Mouse (Mus musculus): ENCODE data around the gene Serpine1. TPM values are rescaled to one million over a fixed set of nuclear protein-coding genes. Genes with fewer than 3 reads are reported as not detected.

The Serpine1 gene
- polyA plus RNA-seq, 1 experiment = 19.8 TPM

DNA sequence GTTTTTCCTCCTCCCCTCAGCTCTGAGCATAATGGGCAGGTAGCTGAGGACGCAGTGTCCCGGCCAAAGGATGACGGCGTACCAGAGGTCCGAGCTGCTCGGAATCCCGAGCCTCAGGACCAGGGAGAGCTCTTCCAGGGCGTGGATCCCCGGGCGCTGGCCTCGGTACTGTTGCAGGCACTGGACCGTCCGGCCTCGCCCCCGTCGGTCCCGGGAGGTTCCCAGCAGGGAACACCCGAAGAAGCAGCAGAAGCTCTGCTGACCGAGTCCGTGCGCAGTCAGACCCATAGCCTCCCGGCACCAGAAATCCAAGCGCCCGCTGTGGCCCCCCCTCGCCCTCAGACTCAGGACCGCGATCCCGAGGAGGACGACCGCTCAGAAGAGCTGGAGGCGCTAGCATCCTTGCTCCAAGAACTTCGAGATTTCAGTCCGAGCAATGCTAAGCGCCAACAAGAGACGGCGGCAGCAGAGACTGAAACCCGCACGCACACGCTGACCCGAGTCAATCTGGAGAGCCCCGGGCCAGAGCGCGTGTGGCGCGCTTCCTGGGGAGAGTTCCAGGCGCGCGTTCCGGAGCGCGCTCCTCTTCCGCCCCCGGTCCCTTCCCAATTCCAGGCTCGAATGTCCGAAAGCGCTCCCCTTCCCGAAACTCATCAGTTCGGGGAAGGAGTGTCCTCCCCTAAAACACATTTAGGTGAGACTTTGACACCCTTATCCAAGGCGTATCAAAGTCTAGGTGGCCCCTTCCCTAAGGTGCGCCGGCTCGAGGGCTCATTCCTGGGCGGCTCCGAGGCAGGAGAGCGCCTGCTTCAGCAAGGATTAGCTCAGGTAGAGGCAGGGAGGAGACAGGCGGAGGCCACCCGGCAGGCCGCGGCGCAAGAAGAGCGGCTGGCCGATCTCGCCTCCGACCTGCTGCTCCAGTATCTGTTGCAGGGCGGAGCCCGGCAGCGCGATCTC, 40.7 kb downstream of the Serpine1 start:
- Histone ChIP-seq H3K4me1 (ENCODE audit: control insufficient read depth, insufficient read depth, low read length) (peaks cover 13% of the 10 kb centered on the region), H3K4me3 (replicated peaks; ENCODE audit: extremely low read depth, low read depth, low read length) (no peak overlapping the region)
- 2% methylated on average over 78 of the region's 78 CpGs for WGBS
- DNase-seq = no peak
- TF ChIP-seq POLR2A (IDR thresholded peaks at IDR 0.05; ENCODE audit: borderline replicate concordance, extremely low read depth, low read depth, low read length) (no peak), CTCF (IDR thresholded peaks at IDR 0.05; ENCODE audit: insufficient read depth, low read length) (no peak)

DNA sequence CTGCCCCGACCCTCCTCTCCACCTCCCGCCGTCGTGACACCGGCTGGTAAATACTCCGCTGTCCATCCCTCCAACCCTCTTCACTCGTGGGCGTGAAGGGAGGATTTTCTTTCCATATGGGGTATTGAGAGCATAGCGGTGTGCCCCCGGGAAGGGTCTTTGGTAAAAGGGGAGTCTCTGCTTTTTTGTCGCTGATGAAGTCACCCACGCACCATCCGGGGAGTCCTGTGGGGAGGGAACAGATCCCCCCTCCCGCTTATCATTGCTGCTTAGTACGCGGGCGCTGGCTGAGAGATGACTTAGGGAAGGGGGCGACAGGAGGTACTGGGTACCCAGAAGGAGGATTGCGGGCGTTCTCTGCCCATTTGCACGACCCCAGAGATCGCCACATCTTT, 41.7 kb downstream of the Serpine1 start:
- no peak overlapping the region for H3K4me3 ChIP-seq (replicated peaks; ENCODE audit: extremely low read depth, low read depth, low read length)
- 13% methylated on average over 22 of the region's 22 CpGs for WGBS
- no peak for DNase-seq
- H3K4me1 ChIP-seq (ENCODE audit: control insufficient read depth, insufficient read depth, low read length) = peaks cover 13% of the 10 kb centered on the region
- TF ChIP-seq POLR2A (IDR thresholded peaks at IDR 0.05; ENCODE audit: borderline replicate concordance, extremely low read depth, low read depth, low read length) = no peak
- TF ChIP-seq CTCF (IDR thresholded peaks at IDR 0.05; ENCODE audit: insufficient read depth, low read length) = no peak

DNA sequence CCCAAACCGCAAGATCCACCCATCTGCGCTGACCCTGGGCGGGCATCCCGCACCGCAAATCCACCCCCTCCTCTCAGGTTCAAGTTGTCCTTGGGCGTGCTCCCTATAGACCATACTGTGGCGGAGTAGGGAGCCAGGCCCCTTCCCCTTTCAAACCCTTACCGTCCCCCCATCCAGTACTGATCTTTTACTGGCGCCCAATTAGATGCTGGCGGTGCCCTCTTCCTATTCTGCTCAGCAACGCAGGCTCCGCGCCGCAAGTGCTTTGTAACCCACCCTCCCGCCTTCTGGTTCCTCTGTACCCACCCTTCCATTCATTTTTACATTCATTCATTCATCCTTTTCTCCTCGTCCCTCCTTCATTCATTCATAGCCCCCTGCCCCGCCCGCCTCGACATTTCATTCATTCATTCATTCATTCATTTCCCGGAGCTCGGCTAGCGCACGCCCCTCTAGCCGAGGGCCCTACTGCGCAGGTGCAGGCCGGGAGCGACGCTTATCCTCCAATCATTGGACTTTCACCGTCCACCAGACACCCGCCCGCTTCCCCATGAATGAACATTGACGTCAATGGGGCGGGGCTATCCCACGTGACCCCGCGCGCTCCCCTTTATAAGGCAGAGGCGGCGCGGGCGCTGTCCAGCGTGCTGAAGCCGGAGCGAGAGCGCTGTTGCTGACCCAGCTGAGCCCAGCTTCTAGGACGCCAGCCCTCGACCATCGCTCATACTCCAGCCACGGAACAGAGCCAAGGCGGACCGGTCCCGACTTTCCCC, 42.2 kb downstream of the Serpine1 start:
- WGBS = under 1% methylated on average over 52 of the region's 52 CpGs
- DNase-seq = peak; percentile 94
- H3K4me1 ChIP-seq (ENCODE audit: control insufficient read depth, insufficient read depth, low read length) = peaks cover 13% of the 10 kb centered on the region
- TF ChIP-seq POLR2A (IDR thresholded peaks at IDR 0.05; ENCODE audit: borderline replicate concordance, extremely low read depth, low read depth, low read length) (no peak), CTCF (IDR thresholded peaks at IDR 0.05; ENCODE audit: insufficient read depth, low read length) (no peak)
- H3K4me3 ChIP-seq (replicated peaks; ENCODE audit: extremely low read depth, low read depth, low read length) = no peak overlapping the region

DNA sequence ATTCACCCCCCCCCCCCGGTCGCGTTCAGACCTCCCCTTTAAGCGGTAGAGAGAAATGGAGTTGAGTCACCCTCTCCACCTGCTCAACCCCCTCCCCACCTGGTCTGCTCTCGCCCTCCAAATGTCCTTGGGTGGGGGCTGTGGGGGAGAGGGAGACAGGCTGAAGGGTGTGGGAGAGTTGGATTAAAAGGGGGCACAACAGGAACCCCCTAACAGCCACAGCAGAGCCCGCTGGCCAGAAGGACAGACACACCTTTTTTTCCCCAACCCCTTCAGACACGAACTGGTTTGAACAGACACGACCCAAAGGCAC, 42.8 kb downstream of the Serpine1 start:
- DNase-seq = no peak
- under 1% methylated on average over 8 of the region's 8 CpGs for WGBS
- H3K4me3 ChIP-seq (replicated peaks; ENCODE audit: extremely low read depth, low read depth, low read length) = no peak overlapping the region
- TF ChIP-seq CTCF (IDR thresholded peaks at IDR 0.05; ENCODE audit: insufficient read depth, low read length) = no peak
- TF ChIP-seq POLR2A (IDR thresholded peaks at IDR 0.05; ENCODE audit: borderline replicate concordance, extremely low read depth, low read depth, low read length) = no peak
- H3K4me1 ChIP-seq (ENCODE audit: control insufficient read depth, insufficient read depth, low read length) = peaks cover 13% of the 10 kb centered on the region

DNA sequence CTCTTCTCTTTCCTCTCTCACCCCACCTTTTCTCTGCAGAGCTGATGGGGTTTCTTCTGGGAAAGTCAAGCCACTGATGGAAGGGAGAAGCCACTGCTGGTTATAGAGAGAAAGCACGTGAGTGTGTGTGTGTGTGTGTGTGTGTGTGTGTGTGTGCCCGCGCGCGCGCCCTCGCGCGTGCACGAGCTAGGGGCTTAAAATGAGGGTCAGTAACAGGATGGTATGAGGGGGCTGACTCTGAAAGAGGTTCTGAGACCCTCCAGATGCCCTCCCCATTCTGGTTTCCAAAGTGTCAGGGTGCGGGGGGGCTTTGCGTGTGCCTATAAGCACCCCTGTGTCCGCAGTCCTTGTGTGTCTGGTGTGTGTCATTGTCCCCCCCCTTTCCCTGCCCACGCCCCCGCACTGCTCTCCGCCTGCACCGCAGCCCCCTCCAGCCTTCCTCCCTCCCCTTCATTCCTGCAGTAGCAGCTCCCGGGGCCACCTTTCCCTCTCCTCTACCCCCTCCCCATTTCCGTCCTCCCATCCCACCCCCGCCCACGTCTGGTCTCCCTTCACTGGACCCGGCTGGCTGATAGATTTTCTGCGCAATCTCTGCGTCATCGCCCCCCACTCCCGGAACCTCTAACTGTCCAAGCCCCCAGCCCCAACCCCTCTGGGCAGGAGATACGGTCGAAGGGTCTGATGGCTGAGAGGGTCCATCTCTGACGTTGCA, 43.4 kb downstream of the Serpine1 start:
- DNase-seq = no peak
- TF ChIP-seq CTCF (IDR thresholded peaks at IDR 0.05; ENCODE audit: insufficient read depth, low read length) = no peak
- TF ChIP-seq POLR2A (IDR thresholded peaks at IDR 0.05; ENCODE audit: borderline replicate concordance, extremely low read depth, low read depth, low read length) = no peak
- peaks cover 13% of the 10 kb centered on the region for H3K4me1 ChIP-seq (ENCODE audit: control insufficient read depth, insufficient read depth, low read length)
- WGBS = 5% methylated on average over 28 of the region's 29 CpGs
- H3K4me3 ChIP-seq (replicated peaks; ENCODE audit: extremely low read depth, low read depth, low read length) = no peak overlapping the region

DNA sequence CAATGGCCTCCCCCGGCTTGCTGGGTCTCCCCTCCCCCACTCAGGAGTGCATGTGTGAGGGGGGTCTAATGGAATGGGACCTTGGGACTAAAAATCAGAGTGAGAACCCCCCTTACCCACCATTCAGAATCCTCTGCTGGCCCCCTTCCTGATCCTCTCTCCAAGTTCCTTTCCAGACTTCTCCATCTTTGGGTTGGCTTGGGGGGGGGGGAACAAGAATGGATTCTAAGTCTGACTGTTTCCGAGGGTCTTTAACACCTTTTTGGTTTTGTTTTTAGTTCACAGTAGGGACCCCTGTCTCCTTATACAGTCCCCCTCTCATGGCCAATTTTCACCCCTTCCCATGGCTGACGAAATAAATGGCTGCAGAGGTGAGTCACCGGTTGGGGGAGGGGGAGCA, 46.0 kb downstream of the Serpine1 start, which contains the start of gene Vgf:
Gene Vgf (plus strand): TSS at position 301 of the 400 bp plus-strand sequence.
- DNase-seq = no peak
- 12% methylated on average over 4 of the region's 4 CpGs for WGBS
- Histone ChIP-seq H3K4me1 (ENCODE audit: control insufficient read depth, insufficient read depth, low read length) (peaks cover 2% of the 10 kb centered on the region; the same call in 1 of the 2 replicates), H3K4me3 (replicated peaks; ENCODE audit: extremely low read depth, low read depth, low read length) (no peak within 1 kb of the TSS)
- TF ChIP-seq POLR2A (IDR thresholded peaks at IDR 0.05; ENCODE audit: borderline replicate concordance, extremely low read depth, low read depth, low read length) (no peak), CTCF (IDR thresholded peaks at IDR 0.05; ENCODE audit: insufficient read depth, low read length) (no peak)

DNA sequence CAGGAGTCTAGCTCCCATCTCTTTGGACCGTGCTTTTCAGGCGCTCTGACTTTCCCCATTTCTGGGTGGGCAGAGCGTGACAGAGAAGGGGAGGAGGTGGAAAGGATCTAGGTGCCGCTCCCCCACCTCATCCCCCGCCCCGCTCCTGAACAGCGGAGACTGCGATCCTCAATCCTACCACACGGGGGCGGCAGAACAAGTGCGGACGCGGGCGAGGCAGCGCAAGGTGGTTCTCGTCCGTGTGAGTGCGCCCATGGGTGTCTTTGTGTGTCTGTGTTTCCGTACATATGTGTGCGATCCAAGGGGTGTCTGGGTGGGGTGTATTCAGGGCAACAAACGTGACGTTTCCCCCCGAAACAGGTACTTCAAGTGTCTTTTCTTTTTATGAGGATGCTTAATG, 46.9 kb downstream of the Serpine1 start:
- DNase-seq = peak; percentile 84
- H3K4me3 ChIP-seq (replicated peaks; ENCODE audit: extremely low read depth, low read depth, low read length) = no peak overlapping the region
- no peaks in the 10 kb centered on the region for H3K4me1 ChIP-seq (ENCODE audit: control insufficient read depth, insufficient read depth, low read length)
- TF ChIP-seq CTCF (IDR thresholded peaks at IDR 0.05; ENCODE audit: insufficient read depth, low read length) (peak; percentile 71), POLR2A (IDR thresholded peaks at IDR 0.05; ENCODE audit: borderline replicate concordance, extremely low read depth, low read depth, low read length) (no peak)
- WGBS = under 1% methylated on average over 23 of the region's 23 CpGs

DNA sequence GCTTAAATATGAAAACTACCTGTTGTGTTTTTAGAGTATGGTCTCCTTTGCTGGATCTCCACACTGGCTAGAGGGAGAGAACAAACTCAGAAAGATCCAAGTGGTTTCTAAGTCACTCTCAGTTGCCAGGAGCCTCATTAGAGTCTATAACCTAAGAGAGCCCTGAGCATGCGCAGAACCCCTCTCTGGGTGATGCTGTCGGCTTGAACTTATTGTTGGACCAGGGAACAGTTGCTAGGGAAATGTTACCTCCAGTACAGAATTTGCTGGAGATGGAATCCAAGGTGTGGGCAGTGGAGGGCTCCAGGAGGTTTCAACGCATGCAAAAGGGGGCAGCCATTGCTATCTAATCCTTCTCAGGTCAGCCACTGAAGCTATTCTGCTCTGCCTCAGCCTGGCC, 47.8 kb downstream of the Serpine1 start:
- H3K4me3 ChIP-seq (replicated peaks; ENCODE audit: extremely low read depth, low read depth, low read length) = no peak overlapping the region
- TF ChIP-seq CTCF (IDR thresholded peaks at IDR 0.05; ENCODE audit: insufficient read depth, low read length) = no peak
- no peak for TF ChIP-seq POLR2A (IDR thresholded peaks at IDR 0.05; ENCODE audit: borderline replicate concordance, extremely low read depth, low read depth, low read length)
- H3K4me1 ChIP-seq (ENCODE audit: control insufficient read depth, insufficient read depth, low read length) = no peaks in the 10 kb centered on the region
- no peak for DNase-seq
- 50% methylated on average over 3 of the region's 3 CpGs for WGBS

DNA sequence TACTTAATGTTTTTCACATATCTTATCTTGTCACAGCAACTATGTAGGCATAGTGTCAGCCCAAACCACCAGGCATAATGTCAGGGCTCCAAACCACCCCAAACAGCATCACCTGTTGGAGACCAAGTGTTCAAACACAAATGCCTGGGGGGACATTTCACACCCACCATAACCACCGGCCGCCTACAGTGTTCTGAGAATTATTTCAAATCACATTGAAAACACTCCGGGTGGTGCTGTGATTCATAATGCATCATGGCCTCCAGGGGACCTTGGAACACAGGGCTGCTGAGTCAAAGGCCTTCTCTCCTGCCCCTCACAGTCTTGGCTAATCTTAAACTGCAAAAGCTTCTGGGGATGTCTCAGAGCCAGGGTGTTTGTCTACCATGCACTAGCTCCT, 56.2 kb downstream of the Serpine1 start:
- H3K4me3 ChIP-seq (replicated peaks; ENCODE audit: extremely low read depth, low read depth, low read length) = no peak overlapping the region
- 86% methylated on average over 3 of the region's 3 CpGs for WGBS
- no peak for TF ChIP-seq CTCF (IDR thresholded peaks at IDR 0.05; ENCODE audit: insufficient read depth, low read length)
- no peak for TF ChIP-seq POLR2A (IDR thresholded peaks at IDR 0.05; ENCODE audit: borderline replicate concordance, extremely low read depth, low read depth, low read length)
- no peaks in the 10 kb centered on the region for H3K4me1 ChIP-seq (ENCODE audit: control insufficient read depth, insufficient read depth, low read length)
- DNase-seq = no peak
